Mouse (Mus musculus) myocyte (in vitro differentiated cells): ENCODE measurements at regions not wholly inside any gene's neighbourhood (a gene's known extent, or its start where the extent isn't known, plus 50 kb on each side); places are given as distances from the start of the nearest gene placed in this dataset.

Source experiments
- E2F4 ChIP-seq: IDR thresholded peaks from one replicate; pipeline ENCODE4 v1.6.1; 2011; ENCODE audit warnings: mild to moderate bottlenecking, control low read depth, moderate library complexity; ENCODE audit not compliant: insufficient read depth
- MAX ChIP-seq: IDR thresholded peaks from one replicate; pipeline ENCODE4 v1.6.1; 2011; ENCODE audit warnings: low read depth, mild to moderate bottlenecking, control low read depth
- MYOD1 ChIP-seq, 3 experiments: IDR thresholded peaks; one replicate each; pipeline ENCODE4 v1.6.1; 2011; ENCODE audit warnings: control low read depth in 2 of 3, low read depth in 2 of 3, mild to moderate bottlenecking in 2 of 3, moderate library complexity in 1 of 3; ENCODE audit not compliant: insufficient read length in 2 of 3, control insufficient read depth in 1 of 3
- POLR2A ChIP-seq: IDR thresholded peaks from one replicate; pipeline ENCODE4 v1.6.1; 2011; ENCODE audit warnings: low read depth, mild to moderate bottlenecking, control low read depth, moderate library complexity; ENCODE audit not compliant: insufficient read length
- POLR2AphosphoS2 ChIP-seq: IDR thresholded peaks from one replicate; pipeline ENCODE4 v1.6.1; 2011; ENCODE audit warnings: low read depth, control low read depth; ENCODE audit not compliant: insufficient read length
- REST ChIP-seq: IDR thresholded peaks from one replicate; pipeline ENCODE4 v1.6.1; 2011; ENCODE audit warnings: mild to moderate bottlenecking, control low read depth, moderate library complexity; ENCODE audit not compliant: insufficient read depth, insufficient read length
- SRF ChIP-seq: IDR thresholded peaks from one replicate; pipeline ENCODE4 v1.6.1; 2011; ENCODE audit warnings: low read depth; ENCODE audit not compliant: control insufficient read depth, insufficient read length
- TCF12 ChIP-seq: IDR thresholded peaks from one replicate; pipeline ENCODE4 v1.6.1; 2011; ENCODE audit warnings: mild to moderate bottlenecking, control low read depth; ENCODE audit not compliant: poor library complexity, insufficient read depth, severe bottlenecking
- USF1 ChIP-seq: IDR thresholded peaks from one replicate; pipeline ENCODE4 v1.6.1; 2011; ENCODE audit warnings: low read depth, mild to moderate bottlenecking, control low read depth, moderate library complexity

DNA sequence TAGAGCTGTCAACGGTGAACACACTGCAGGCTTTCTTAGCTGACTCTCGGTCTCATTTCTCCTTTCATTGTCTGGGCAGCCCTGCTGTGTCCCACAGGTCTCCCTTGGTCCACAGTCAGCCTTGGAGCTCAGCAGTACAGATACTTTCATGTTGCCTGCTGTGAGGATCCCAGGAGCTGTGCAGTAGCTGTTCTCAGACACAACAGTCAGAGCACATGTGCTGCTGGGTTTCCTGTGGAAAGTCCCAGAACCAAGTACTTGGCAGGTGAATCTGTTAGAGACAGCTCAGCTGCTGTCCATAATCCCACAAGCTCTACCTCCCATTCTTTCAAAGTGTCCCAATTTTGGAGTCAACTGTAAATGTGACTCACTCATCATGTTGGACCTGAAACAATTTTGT, 321.3 kb upstream of the Adamts16 start:
- TF ChIP-seq REST (no peak), USF1 (no peak), POLR2A (no peak), MAX (no peak), POLR2AphosphoS2 (no peak), TCF12 (no peak), SRF (no peak), E2F4 (no peak), MYOD1 (IDR thresholded peaks at IDR 0.05; ENCODE audit: control insufficient read depth in 1 of 3, insufficient read length in 2 of 3, low read depth in 2 of 3) (no peak)
